Mouse (Mus musculus) ES-CJ7 (cell line): Measurements from ENCODE around the gene Tcf23.
A peak's percentile ranks its signal among the peaks of the same experiment; 100 is the strongest.

ENCODE experiments used
- DNase-seq: peaks from one replicate; pipeline ENCODE4 v3.0.0; 2011; ENCODE audit warnings: low read depth, low spot score

The Tcf23 gene

DNA sequence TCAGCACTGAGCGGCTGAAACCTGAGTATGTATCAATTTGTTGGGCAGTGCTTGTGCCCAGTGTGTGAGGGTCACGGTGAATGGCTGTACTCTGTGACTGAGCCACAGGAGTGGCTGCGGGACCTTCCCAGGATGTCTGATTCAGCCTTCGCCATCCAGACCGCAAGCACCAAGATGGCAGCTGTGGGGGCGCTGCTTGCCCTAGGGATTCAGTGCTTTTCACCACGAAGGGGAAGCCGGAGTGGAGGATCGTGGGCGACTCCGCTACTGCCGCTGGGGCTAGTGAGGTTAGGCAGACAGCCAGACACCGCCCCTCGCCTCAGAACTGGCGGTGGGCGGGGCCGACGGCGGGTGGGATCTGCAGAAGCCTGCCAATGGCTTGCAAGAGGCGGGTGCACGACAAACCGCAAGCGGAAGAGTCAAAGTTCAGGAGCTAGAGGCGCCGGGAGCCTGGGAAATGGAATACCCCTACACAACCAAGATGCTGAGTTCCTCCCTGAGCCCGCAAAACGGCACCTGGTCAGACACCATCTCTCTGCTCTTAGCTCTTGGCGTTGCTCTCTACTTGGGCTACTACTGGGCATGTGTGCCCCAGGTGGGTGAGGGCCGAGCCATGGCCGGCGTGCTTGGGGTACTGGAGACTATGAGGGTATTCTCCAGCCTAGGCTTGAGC, 18.7 kb upstream of the Tcf23 start:
- DNase-seq = peak; percentile 92

- DNase-seq = no peak
Measured at GRCm38 (mm10) chr5:30950451-30950850, 18.0 kb upstream of the Tcf23 start.

GRCm38 (mm10) chr5:30950922-30951321, 17.5 kb upstream of the Tcf23 start:
- no peak for DNase-seq

- no peak for DNase-seq
Measured at GRCm38 (mm10) chr5:30951706-30952105, 16.8 kb upstream of the Tcf23 start.

GRCm38 (mm10) chr5:30952551-30952950, 15.9 kb upstream of the Tcf23 start:
- no peak for DNase-seq

GRCm38 (mm10) chr5:30954065-30954464, 14.4 kb upstream of the Tcf23 start:
- DNase-seq = no peak

- no peak for DNase-seq
Measured at GRCm38 (mm10) chr5:30954556-30954955, 13.9 kb upstream of the Tcf23 start.

GRCm38 (mm10) chr5:30955751-30956150, 12.7 kb upstream of the Tcf23 start:
- no peak for DNase-seq

GRCm38 (mm10) chr5:30957891-30958290, 10.6 kb upstream of the Tcf23 start:
- no peak for DNase-seq

DNA sequence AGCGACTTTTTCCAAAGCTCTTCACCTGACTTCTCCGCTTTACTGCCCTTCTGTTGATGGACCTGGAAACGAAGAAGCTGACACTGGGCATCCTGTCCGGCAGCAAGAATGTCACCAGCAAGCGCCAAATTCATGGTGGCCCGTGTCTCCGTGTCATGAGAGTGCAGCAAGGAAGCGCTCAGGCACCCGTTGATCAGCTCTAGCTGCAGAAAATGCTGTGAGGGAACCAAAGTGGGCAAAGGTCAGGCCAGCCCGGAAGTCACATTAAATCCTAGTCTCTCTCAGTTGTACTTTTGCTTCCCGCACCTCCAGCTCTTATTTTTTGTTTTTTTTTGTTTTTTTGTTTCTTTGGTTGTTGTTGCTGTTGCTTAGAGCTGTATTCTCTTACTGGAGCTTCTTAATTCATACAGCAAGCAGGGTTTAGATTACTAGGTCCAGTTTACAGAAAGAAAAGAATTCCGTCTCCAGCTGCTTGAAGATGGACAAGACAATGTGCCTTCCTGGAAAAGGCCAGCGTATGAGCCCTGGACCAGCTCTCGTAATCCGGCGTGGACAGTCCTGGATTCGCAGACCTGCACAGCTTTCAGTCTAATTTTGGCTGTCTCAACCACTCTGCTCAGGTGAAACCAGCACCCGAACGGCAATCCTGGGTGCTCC, 9.1 kb upstream of the Tcf23 start:
- DNase-seq = no peak

- DNase-seq = peak; percentile 97
Measured at GRCm38 (mm10) chr5:30959966-30960501, 8.4 kb upstream of the Tcf23 start, which contains the start of gene Preb. Gene Preb (minus strand): TSS chr5:30960361.

GRCm38 (mm10) chr5:30960814-30961213, 7.6 kb upstream of the Tcf23 start:
- no peak for DNase-seq

DNA sequence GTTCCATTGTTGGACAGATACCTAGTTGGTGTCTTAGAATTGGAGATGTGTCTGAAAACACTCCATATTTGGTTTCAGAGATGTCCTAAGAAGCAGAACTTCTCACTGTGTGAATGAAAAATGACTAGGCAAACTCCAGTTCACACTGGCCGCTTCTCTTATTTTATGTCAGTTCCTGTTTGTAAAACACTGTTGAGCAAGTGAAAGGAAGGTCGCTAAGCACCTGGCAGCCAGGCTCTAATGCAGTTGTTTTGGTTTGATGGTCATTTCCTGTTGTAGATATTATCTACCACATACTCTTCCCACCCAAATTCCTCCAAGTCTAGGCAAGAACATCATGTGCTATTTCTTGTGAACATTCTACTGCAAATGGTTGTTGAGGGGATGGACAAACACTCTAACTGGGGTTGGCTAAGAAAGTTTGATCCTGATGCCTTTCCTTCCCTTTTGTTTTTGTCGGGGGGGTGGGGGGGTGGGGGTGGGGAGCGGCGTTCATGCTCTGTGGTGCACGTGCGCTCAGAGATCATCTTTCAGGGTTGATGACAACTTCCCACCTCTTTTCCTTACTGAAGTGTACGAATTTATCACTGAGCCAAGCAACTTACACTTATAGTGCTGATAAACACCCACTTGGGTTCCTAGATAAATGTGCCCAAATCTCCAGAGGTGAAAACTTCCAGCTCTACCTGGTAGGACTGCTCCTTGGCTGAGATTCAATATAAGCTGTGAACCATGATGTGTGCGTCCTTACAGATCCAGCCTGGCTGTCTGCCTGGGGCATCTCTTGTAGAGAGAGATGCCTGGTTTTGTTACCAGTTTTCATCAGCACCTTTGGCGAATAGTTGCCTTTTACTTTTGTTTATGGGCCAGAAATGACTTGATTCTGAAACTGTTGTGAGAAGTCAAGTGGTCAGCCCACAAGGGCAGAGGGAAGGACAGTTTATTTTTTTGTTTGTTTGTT, 6.6 kb upstream of the Tcf23 start:
- no peak for DNase-seq

DNA sequence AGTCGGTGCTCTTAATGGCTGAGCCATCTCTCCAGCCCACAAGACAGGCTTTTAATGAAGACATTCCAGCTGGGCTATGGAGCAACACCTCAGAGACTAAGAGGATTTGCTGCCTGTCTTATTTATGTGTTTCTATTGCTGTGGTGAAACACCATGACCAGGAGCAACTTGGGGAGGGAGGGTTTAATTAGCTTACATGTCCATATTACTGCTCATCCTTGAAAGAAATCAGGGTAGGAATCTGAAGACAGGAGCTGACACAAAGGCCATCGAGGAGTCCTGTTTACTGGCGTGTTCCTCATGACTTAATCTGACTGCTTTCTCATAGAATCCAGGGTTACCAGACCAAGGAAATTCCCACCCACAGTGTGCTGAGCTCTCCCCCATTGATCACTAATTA, 4.5 kb upstream of the Tcf23 start:
- no peak for DNase-seq

- DNase-seq = no peak
Measured at GRCm38 (mm10) chr5:30966189-30966588, 2.3 kb upstream of the Tcf23 start.

GRCm38 (mm10) chr5:30969440-30969839, 978 bp downstream of the Tcf23 start:
- DNase-seq = no peak

DNA sequence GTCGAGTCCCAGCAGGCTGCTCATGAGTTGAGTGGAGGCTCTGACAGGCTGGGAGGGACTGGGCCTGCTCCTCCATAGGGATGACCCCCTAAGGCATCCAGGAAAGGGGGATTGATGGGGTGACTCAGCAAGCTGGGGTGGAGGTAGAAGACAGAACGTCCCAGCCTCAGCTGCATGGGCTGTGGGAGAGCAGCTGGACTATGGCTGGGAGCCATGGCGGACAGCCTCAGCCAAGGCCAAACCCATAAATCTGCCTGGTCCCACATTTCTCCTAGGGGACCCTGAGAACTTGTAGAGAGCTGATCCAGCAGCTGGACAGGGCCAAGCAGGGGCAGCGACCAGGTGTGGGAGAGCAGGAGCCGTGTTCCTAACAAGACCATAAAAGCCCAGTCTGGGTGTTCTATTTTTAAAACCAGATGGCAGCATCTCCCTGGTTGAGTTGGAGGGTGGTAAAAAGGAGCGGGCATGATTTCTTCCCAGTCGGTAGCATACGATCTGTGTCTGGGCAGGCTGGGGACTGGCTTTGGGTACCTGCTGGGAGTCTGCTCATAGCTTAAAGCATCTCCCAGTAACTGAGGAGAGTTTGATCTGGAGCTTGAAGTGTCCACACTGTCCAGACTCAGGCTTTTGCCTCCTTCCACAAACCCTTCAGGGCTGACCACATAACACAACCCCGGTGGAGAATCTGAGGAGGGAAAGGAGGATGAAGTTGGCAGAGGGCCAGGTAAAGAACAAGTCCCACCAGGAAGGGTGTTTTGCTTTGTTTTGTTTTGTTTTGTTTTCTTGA, 6.6 kb downstream of the Tcf23 start:
- DNase-seq = no peak

- DNase-seq = peak; percentile 66
Measured at GRCm38 (mm10) chr5:30982357-30982756, 13.9 kb downstream of the Tcf23 start.

DNA sequence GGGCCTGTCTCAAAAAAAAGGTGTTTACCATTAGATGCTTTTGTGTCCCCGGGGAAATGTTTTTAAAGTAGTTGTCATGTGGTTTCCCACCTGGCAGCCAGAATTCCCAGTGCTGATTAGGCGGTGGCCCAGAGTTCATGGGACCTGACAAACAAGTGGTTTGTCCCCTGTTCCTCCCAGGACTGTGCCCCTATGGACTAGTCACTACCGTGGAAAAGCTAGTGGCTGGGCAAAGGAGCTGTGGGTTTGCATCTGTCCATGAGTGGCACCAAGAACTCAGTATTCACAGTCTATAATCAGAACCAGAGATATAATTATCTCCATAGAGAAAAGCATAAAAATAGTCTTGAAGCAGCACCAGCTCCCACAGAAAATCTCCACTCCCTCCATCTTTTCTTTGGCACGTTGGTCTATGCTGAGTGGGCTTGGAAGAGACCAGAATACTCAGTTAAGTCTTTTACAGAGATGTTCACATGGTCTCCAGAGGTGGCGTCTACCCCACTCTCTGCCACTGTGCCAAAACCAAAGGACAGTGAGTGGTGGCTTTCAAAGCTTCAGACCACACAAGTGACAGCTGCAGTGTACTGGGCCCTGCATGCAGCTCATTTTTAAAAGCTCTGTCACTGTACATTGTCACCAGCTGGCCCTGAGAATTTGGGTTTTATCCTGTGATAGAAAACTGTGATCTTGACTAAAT, 24.7 kb downstream of the Tcf23 start:
- no peak for DNase-seq

GRCm38 (mm10) chr5:30994074-30994473, 25.6 kb downstream of the Tcf23 start:
- no peak for DNase-seq
